Mouse (Mus musculus): ENCODE measurements around the gene Src. TPM values are rescaled to one million over a fixed set of nuclear protein-coding genes. Genes with fewer than 3 reads are reported as not detected.
A peak's percentile ranks its signal among the peaks of the same experiment; 100 is the strongest.

Gene Src
- polyA plus RNA-seq, 1 experiment, result 98.1 TPM

DNA sequence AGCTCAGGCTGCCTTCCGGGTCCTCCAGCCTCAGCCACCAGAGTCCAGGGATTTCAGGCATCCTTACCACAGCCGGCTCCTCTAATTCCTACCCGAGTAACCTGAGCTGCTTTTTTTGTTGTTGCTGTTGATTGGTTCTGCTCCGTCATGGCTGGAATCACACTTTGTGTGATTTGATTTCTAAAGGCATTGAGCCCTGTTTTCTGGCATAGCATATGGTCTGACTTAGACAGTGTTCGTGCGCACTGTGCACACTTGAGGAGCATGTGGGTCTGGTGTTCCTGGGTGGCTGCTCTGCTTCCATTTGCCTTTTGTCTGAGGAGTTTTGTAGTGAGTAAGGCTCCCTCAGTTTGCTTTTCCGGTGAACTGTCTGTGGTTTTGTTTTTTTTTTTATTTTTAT is 30.1 kb downstream of the Src start:
- peak; percentile 60 for DNase-seq (ENCODE audit: low read depth)
- TF ChIP-seq POLR2A (IDR thresholded peaks at IDR 0.05; ENCODE audit: borderline replicate concordance, extremely low read depth, insufficient read depth, insufficient read length, poor library complexity, severe bottlenecking), result no peak
- TF ChIP-seq CTCF (IDR thresholded peaks at IDR 0.05; ENCODE audit: borderline replicate concordance, extremely low read depth, insufficient read depth, insufficient read length), result no peak

DNA sequence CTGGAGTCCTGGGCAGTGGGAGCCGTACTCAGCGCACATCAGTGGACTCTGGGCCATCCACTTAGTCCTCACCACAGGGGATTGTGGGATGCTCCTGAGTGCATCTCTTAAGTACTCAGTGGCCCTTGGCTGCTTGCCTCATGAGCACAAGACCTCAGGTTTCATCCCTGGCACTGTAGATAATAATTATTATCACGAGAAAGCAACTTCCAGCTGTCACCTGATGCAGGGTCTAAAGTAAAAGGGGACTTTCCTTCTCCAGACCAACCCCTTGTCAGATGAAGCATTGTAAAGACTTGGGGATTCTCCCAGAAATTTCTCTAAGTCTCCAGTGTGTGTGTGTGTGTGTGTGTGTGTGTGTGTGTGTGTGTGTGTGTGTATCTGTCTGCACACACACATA is 32.7 kb downstream of the Src start:
- TF ChIP-seq POLR2A (IDR thresholded peaks at IDR 0.05; ENCODE audit: borderline replicate concordance, extremely low read depth, insufficient read depth, insufficient read length, poor library complexity, severe bottlenecking) (no peak), CTCF (IDR thresholded peaks at IDR 0.05; ENCODE audit: borderline replicate concordance, extremely low read depth, insufficient read depth, insufficient read length) (no peak)
- DNase-seq (ENCODE audit: low read depth), result no peak

DNA sequence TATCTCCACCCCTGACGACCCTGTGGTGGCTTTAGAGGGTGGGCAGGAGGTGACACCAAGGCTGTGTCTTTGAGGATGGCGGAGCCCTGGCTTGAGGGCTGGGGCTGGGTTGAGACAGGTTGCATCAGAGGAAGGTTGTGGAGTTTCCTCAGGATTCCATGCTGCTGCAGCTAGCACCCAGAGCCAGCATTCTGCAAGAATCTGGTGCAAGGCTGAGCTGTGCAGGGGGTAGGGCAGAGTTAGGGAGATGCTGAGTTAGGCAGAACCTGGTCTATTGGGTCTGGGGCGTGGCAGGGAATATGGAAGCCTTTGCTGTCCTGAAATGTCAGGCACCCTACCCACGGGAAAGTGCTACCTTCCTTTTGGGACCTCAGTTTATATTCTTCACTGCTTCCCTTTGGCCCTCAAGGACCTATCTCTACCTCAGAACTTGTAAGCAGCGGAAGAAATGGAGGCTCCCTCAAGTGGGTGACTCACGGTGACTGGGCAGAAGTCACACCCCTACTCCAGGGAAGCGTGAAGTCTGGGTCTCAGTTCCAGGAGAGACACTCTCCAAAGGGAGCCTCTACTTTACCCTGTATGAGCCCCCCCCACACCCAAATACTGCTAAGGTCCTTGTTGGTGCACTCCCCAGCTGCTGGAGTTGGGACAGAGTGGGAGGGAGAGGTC is 33.3 kb downstream of the Src start:
- TF ChIP-seq CTCF (IDR thresholded peaks at IDR 0.05; ENCODE audit: borderline replicate concordance, extremely low read depth, insufficient read depth, insufficient read length) (no peak), POLR2A (IDR thresholded peaks at IDR 0.05; ENCODE audit: borderline replicate concordance, extremely low read depth, insufficient read depth, insufficient read length, poor library complexity, severe bottlenecking) (no peak)
- no peak for DNase-seq (ENCODE audit: low read depth)

DNA sequence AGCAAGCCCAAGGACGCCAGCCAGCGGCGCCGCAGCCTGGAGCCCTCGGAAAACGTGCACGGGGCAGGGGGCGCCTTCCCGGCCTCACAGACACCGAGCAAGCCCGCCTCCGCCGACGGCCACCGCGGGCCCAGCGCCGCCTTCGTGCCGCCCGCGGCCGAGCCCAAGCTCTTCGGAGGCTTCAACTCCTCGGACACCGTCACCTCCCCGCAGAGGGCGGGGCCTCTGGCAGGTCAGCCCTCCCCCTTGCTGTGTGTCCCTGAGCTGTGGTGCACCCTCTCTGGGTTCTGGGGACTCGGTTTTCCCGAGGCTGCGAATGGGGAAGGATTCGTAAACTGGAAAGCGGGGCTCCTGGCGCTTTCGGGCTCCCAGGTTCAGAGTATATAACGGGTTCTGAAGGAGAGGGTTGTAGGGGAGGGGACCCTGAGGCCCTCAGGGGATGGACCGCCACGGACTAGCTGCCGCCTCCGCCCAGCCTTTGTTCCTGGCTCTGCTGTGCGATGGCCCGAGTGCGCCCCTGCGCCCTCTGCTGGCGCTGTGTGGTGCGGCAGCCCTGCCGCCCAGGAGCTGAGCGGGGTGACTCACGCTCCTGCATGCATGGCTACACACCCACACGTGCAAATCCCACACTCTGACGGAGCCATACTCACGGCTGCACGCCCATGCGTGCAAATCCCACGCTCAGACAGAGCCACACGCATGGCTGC is 39.0 kb downstream of the Src start:
- peak; percentile 94 for DNase-seq (ENCODE audit: low read depth)
- TF ChIP-seq CTCF (IDR thresholded peaks at IDR 0.05; ENCODE audit: borderline replicate concordance, extremely low read depth, insufficient read depth, insufficient read length), result peak; percentile 96
- peak; percentile 41; the same call in 1 of the 2 replicates for TF ChIP-seq POLR2A (IDR thresholded peaks at IDR 0.05; ENCODE audit: borderline replicate concordance, extremely low read depth, insufficient read depth, insufficient read length, poor library complexity, severe bottlenecking)

DNA sequence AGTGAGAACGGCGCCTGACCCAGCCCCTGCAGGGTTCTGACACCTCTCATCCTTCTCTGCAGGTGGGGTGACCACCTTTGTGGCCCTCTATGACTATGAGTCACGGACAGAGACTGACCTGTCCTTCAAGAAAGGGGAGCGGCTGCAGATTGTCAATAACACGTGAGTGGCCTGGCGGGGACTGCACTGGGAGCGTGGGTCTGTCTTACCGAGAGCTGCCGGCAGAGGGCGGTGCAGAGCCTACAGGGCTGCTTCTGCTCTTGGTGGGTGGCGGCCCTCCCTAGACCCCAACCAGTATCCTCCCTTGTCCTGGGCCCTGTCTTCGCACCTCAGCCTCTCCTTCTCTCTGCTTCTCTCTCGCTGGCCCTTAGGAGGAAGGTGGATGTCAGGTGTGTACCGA is 40.2 kb downstream of the Src start:
- DNase-seq (ENCODE audit: low read depth), result peak; percentile 88
- TF ChIP-seq POLR2A (IDR thresholded peaks at IDR 0.05; ENCODE audit: borderline replicate concordance, extremely low read depth, insufficient read depth, insufficient read length, poor library complexity, severe bottlenecking) (no peak), CTCF (IDR thresholded peaks at IDR 0.05; ENCODE audit: borderline replicate concordance, extremely low read depth, insufficient read depth, insufficient read length) (peak; percentile 96)

DNA sequence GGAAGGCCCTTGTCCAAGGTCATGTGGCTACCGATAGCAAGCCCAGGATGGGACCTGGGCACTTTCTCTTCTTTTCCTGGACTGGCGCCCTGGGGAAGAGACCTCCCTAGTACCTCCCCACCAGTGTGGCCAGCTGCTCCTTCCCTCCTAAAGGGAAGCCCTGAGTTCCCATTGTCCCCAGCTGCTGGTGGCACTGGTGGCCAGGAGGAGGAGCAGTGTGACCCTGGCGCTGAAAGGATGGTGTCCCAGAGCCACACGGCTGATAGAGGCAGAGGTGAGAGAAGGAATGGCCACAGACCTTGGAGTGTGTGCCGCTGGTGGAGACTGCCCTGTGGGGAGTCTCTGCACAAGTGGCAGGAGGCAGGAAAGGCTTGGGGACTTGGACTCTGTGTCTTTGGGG is 41.5 kb downstream of the Src start:
- DNase-seq (ENCODE audit: low read depth), result peak; percentile 65
- TF ChIP-seq CTCF (IDR thresholded peaks at IDR 0.05; ENCODE audit: borderline replicate concordance, extremely low read depth, insufficient read depth, insufficient read length) (peak; percentile 45; the same call in 1 of the 2 replicates), POLR2A (IDR thresholded peaks at IDR 0.05; ENCODE audit: borderline replicate concordance, extremely low read depth, insufficient read depth, insufficient read length, poor library complexity, severe bottlenecking) (no peak)

DNA sequence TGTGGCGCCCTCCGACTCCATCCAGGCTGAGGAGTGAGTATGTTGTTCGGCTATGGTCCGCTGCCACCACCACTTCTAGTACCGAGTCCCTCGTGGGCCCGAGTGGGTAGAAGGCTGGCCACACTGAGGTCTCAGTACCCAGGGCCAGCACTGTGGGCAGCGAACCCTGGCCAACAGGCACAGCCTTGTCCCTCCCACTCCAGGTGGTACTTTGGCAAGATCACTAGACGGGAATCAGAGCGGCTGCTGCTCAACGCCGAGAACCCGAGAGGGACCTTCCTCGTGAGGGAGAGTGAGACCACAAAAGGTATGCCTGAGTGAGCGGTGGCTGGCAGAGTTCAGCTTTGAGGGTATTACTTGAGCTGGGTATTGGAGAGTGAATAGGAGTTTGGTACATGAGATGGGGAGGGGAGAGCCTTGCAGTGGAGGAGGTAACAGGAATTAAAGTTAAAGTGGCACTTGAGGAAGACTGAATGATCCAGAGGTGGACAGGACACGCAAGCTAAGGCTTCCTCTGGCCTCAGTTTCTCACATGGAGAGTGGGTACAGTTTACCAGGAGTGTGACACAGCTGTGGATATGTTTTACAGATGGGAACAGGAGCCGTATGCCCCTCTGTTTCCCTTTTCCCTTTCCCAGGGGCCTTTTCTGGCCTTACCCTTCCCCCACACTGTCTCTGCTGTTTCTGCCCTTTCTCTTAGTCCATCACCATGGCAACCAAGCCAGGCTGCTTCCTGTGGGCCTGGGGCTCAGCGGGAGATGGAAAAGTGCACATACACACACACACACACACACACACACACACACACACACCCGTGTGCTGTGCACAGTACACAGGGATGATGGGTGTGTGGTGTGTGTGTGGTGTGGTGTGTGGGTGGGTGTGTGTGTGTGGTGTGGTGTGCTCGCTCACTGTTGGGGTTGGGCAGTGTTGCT is 44.8 kb downstream of the Src start:
- DNase-seq (ENCODE audit: low read depth), result peak; percentile 95
- no peak for TF ChIP-seq CTCF (IDR thresholded peaks at IDR 0.05; ENCODE audit: borderline replicate concordance, extremely low read depth, insufficient read depth, insufficient read length)
- no peak for TF ChIP-seq POLR2A (IDR thresholded peaks at IDR 0.05; ENCODE audit: borderline replicate concordance, extremely low read depth, insufficient read depth, insufficient read length, poor library complexity, severe bottlenecking)

DNA sequence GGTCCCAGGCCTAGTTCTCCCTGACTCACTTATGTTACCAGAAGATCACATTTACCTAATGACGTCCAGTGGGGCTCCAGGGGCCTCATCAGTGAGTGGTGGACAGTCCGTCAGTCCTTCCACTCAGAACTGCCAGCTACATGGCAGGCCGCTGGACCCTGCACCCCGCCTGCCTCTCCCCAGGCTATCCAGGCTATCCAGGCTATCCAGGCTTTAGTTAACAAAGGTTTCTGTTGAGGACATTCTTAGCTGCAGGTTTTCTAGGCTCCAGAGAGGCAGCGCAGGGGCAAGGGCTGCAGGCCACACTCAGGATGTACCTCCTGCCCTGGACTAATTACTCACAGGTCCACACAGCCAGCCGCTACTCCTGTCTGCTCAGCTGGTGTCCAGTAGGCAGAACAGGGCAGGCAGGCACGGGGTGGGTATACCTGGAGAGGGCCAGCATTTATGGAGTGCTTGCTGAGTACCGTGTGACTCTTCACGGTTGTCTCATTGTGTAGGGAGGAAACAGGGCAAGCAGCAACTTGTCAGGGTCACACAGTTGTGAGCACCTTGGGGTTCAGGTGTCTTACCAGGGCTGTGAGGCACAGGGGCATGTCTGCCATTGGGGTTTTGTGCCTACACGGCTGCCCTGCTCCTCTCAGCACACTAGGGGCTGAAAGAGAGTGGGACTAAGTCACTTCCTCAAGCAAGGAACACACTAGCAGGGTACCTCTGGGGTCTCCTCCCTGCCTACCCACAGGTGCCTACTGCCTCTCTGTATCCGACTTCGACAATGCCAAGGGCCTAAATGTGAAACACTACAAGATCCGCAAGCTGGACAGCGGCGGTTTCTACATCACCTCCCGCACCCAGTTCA is 45.9 kb downstream of the Src start:
- DNase-seq (ENCODE audit: low read depth), result peak; percentile 58
- TF ChIP-seq CTCF (IDR thresholded peaks at IDR 0.05; ENCODE audit: borderline replicate concordance, extremely low read depth, insufficient read depth, insufficient read length), result peak; percentile 1; the same call in 1 of the 2 replicates
- no peak for TF ChIP-seq POLR2A (IDR thresholded peaks at IDR 0.05; ENCODE audit: borderline replicate concordance, extremely low read depth, insufficient read depth, insufficient read length, poor library complexity, severe bottlenecking)

DNA sequence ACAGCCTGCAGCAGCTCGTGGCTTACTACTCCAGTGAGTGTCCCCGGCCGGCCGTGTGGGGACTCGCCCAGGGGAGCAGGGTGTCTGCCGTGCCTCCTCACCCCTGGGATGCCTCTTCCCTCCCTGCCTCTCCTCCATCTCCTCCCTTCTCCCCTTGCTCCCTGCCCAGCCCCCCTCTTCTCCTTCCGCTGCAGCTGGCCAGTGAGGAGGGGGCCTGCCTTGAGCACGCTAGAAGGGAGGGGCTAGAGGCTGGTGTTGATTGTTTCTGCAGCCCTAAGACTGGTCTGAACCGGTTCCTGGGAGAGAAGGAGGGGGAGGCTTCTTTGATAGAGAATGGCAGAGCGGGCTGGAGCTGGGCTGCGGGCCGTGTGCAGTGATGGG is 46.5 kb downstream of the Src start:
- no peak for TF ChIP-seq CTCF (IDR thresholded peaks at IDR 0.05; ENCODE audit: borderline replicate concordance, extremely low read depth, insufficient read depth, insufficient read length)
- TF ChIP-seq POLR2A (IDR thresholded peaks at IDR 0.05; ENCODE audit: borderline replicate concordance, extremely low read depth, insufficient read depth, insufficient read length, poor library complexity, severe bottlenecking), result peak; percentile 54; the same call in 1 of the 2 replicates
- peak; percentile 99 for DNase-seq (ENCODE audit: low read depth)

DNA sequence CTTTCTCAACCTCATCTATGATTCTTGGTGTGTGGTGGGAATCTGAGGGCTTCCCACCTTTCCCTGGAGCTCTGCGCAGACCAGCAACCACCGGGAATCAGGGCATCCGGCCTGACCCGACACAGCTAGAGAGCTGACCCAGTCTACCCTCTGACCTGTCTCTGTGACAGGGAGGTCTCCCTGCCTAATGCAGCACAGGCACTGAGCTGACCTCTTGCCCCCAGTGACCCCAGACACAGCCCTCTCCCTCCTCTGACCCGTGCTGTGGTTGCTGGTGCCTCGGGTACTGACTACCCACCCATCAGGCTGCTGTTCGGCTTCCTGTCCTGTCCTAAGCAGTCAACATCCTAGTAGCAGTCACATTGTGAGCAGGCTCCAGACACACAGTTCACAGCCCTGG is 48.6 kb downstream of the Src start:
- no peak for DNase-seq (ENCODE audit: low read depth)
- no peak for TF ChIP-seq POLR2A (IDR thresholded peaks at IDR 0.05; ENCODE audit: borderline replicate concordance, extremely low read depth, insufficient read depth, insufficient read length, poor library complexity, severe bottlenecking)
- TF ChIP-seq CTCF (IDR thresholded peaks at IDR 0.05; ENCODE audit: borderline replicate concordance, extremely low read depth, insufficient read depth, insufficient read length), result no peak
